In genomic region chr9:14784039-14785002, GRCm38 (mm10) we compare ENCODE assay signal across 7 mouse cellular contexts. TPM values are rescaled to one million over a fixed set of nuclear protein-coding genes. Genes with fewer than 3 reads are reported as not detected.
A peak's percentile ranks its signal among the peaks of the same experiment; 100 is the strongest.
DNase-seq lines count a peak whose midpoint lies in the region; ATAC-seq and TF ChIP-seq lines count a peak whose summit lies in the region.

Gene Mre11a (plus strand): TSS chr9:14784654.
Gene Ankrd49 (minus strand): TSS chr9:14784856.

- peak; percentile 93 for DNase-seq in adrenal gland, postnatal 10 days
- DNase-seq in embryonic facial prominence, embryonic 10.5 days (ENCODE audit: low spot score) = peak; percentile 92
- DNase-seq in gonadal fat pad, adult 2 months (ENCODE audit: low read depth) = peak; percentile 92
- peak; percentile 91 for DNase-seq in left cerebral cortex, postnatal 4 days

- H3K4me3 ChIP-seq in embryonic facial prominence, embryonic 10.5 days = peak within 1 kb of the TSS; percentile 86
- peak within 1 kb of the TSS; percentile 73 for H3K4me3 ChIP-seq in intestine, postnatal 0 days (ENCODE audit: low read depth, low read length)
- peak within 1 kb of the TSS; percentile 73 for H3K4me3 ChIP-seq in midbrain, embryonic 12.5 days
- peak within 1 kb of the TSS; percentile 81 for H3K4me3 ChIP-seq in small intestine, adult 2 months (ENCODE audit: low read depth, low read length)

- no peaks in the 10 kb centered on the region for H3K27me3 ChIP-seq in embryonic facial prominence, embryonic 10.5 days (replicated peaks; ENCODE audit: low read depth, poor library complexity, severe bottlenecking)
- H3K27me3 ChIP-seq in intestine, postnatal 0 days (replicated peaks; ENCODE audit: control insufficient read depth, insufficient read depth, low read length) = no peaks in the 10 kb centered on the region
- H3K27me3 ChIP-seq in midbrain, embryonic 12.5 days = no peaks in the 10 kb centered on the region
- no peaks in the 10 kb centered on the region for H3K27me3 ChIP-seq in small intestine, adult 2 months (ENCODE audit: control insufficient read depth, insufficient read depth, low read length)

- H3K9me3 ChIP-seq in embryonic facial prominence, embryonic 10.5 days = no peaks in the 10 kb centered on the region
- H3K9me3 ChIP-seq in intestine, postnatal 0 days (ENCODE audit: control insufficient read depth) = no peaks in the 10 kb centered on the region
- H3K9me3 ChIP-seq in midbrain, embryonic 12.5 days = no peaks in the 10 kb centered on the region

- TF ChIP-seq CTCF in intestine, postnatal 0 days (IDR thresholded peaks at IDR 0.05; ENCODE audit: low read depth) = peak; percentile 23
- TF ChIP-seq CTCF in small intestine, adult 2 months (IDR thresholded peaks at IDR 0.05; ENCODE audit: extremely low read depth, insufficient read length, insufficient replicate concordance, low read depth, low read length) = no peak

- H3K4me1 ChIP-seq in embryonic facial prominence, embryonic 10.5 days = peaks cover 11% of the 10 kb centered on the region
- H3K4me1 ChIP-seq in intestine, postnatal 0 days (replicated peaks; ENCODE audit: control insufficient read depth, insufficient read depth, low read length) = 0 out of 2 replicates have a peak, but pooled peaks cover 3% of the 10 kb centered on the region
- H3K4me1 ChIP-seq in midbrain, embryonic 12.5 days = peaks cover 8% of the 10 kb centered on the region
- no peaks in the 10 kb centered on the region for H3K4me1 ChIP-seq in small intestine, adult 2 months (ENCODE audit: control insufficient read depth, insufficient read depth, insufficient read length, low read length)

- peak; percentile 62 for TF ChIP-seq POLR2A in small intestine, adult 2 months (IDR thresholded peaks at IDR 0.05; ENCODE audit: low read depth, low read length)

- WGBS in embryonic facial prominence, embryonic 10.5 days = under 1% methylated on average over 62 of the region's 62 CpGs
- under 1% methylated on average over 62 of the region's 62 CpGs for whole genome bisulfite sequencing in intestine, postnatal 0 days
- under 1% methylated on average over 62 of the region's 62 CpGs for WGBS in midbrain, embryonic 12.5 days
- WGBS in small intestine, adult 2 months = under 1% methylated on average over 62 of the region's 62 CpGs

- H3K27ac ChIP-seq in embryonic facial prominence, embryonic 10.5 days (replicated peaks) = peak within 1 kb of the TSS; percentile 97
- H3K27ac ChIP-seq in intestine, postnatal 0 days (ENCODE audit: low read depth, low read length) = peak within 1 kb of the TSS; percentile 83
- peak within 1 kb of the TSS; percentile 91 for H3K27ac ChIP-seq in midbrain, embryonic 12.5 days (replicated peaks)
- H3K27ac ChIP-seq in small intestine, adult 2 months (ENCODE audit: insufficient read depth, low read depth, low read length) = peak within 1 kb of the TSS; percentile 67

- peak within 1 kb of the TSS; percentile 89 for H3K9ac ChIP-seq in intestine, postnatal 0 days (ENCODE audit: low read depth, low read length)
- H3K9ac ChIP-seq in midbrain, embryonic 12.5 days (replicated peaks) = peak within 1 kb of the TSS; percentile 79

- peak; percentile 100 for ATAC-seq in intestine, postnatal 0 days
- peak; percentile 99 for ATAC-seq in midbrain, embryonic 12.5 days (ENCODE audit: low FRiP score, low read depth)

- peak within 1 kb of the TSS; percentile 85 for H3K4me2 ChIP-seq in intestine, postnatal 0 days (replicated peaks; ENCODE audit: low read depth)
- peak within 1 kb of the TSS; percentile 85 for H3K4me2 ChIP-seq in midbrain, embryonic 12.5 days (replicated peaks)

- intact Hi-C loops in left cerebral cortex, postnatal 4 days (cut with DNase I) = loop anchor here (10.0 kb wide), 1 partner anchor 230 kb away; no protein-coding TSS in a partner anchor

- peaks cover 63% of the 10 kb centered on the region for H3K36me3 ChIP-seq in embryonic facial prominence, embryonic 10.5 days (replicated peaks)
- peaks cover 29% of the 10 kb centered on the region for H3K36me3 ChIP-seq in intestine, postnatal 0 days (ENCODE audit: control insufficient read depth, insufficient read depth)
- peaks cover 34% of the 10 kb centered on the region for H3K36me3 ChIP-seq in midbrain, embryonic 12.5 days
- H3K36me3 ChIP-seq in small intestine, adult 2 months (ENCODE audit: control insufficient read depth, insufficient read depth, low read length) = peaks cover 31% of the 10 kb centered on the region

RNA-seq across cellular contexts. Expression of gene Mre11a, which starts in this region (rescaled TPM):
- 10 to 100 TPM; 19.9 to 23.3 TPM for total RNA-seq in adrenal gland, postnatal 10 days (2021)
- polyA plus RNA-seq in embryonic facial prominence, embryonic 10.5 days (2016; fragmentation: Nextera tagmentation; extraction: Ambion mirVana) = 38.5 and 42.0 TPM in 2 replicates
- polyA plus RNA-seq in gonadal fat pad, adult 2 months (2012; rRNA removed) = 4.5 and 5.3 TPM in 2 replicates
- polyA plus RNA-seq in intestine, postnatal 0 days (2015; fragmentation: Nextera tagmentation; extraction: Ambion mirVana) = 5.8 and 8.1 TPM in 2 replicates
- total RNA-seq in left cerebral cortex, postnatal 4 days (2021) = 10 to 100 TPM; 13.7 to 16.2 TPM
- 27.3 and 31.7 TPM in 2 replicates for polyA plus RNA-seq in midbrain, embryonic 12.5 days (2016; fragmentation: Nextera tagmentation; extraction: Ambion mirVana)
- 0.47 and 1.3 TPM in 2 replicates for polyA plus RNA-seq in small intestine, adult 2 months (2012; rRNA removed)

RNA-seq across cellular contexts. Expression of gene Ankrd49, which starts in this region (rescaled TPM):
- 10 to 100 TPM; 12.3 to 17.2 TPM for total RNA-seq in adrenal gland, postnatal 10 days (2021)
- polyA plus RNA-seq in embryonic facial prominence, embryonic 10.5 days (2016; fragmentation: Nextera tagmentation; extraction: Ambion mirVana) = 48.5 and 50.0 TPM in 2 replicates
- 8.7 and 10.8 TPM in 2 replicates for polyA plus RNA-seq in gonadal fat pad, adult 2 months (2012; rRNA removed)
- 24.6 and 27.1 TPM in 2 replicates for polyA plus RNA-seq in intestine, postnatal 0 days (2015; fragmentation: Nextera tagmentation; extraction: Ambion mirVana)
- total RNA-seq in left cerebral cortex, postnatal 4 days (2021) = 10 to 100 TPM; 17.8 to 22.3 TPM
- 46.7 and 46.8 TPM in 2 replicates for polyA plus RNA-seq in midbrain, embryonic 12.5 days (2016; fragmentation: Nextera tagmentation; extraction: Ambion mirVana)
- polyA plus RNA-seq in small intestine, adult 2 months (2012; rRNA removed) = 1.5 and 2.4 TPM in 2 replicates

Comparison
In these comparisons a context has a peak if more than half of its experiments do, and no peak if none do; other contexts are left out.
1. Peak in every context shown above with its lines: DNase-seq, ATAC-seq, H3K4me3 ChIP-seq and H3K27ac ChIP-seq.